Mouse (Mus musculus) liver, embryonic 11.5 days (tissue): ENCODE measurements around the gene Ntng2. TPM values are rescaled to one million over a fixed set of nuclear protein-coding genes. Genes with fewer than 3 reads are reported as not detected.

ENCODE experiments used
- ATAC-seq: fragments of 200-750 bp; cut with Nextera tagmentation; replicated peaks from 2 replicates; pipeline ENCODE4 v1.8.0; 2017; ENCODE audit warnings: moderate number of reproducible peaks, mild to moderate bottlenecking, moderate TSS enrichment, moderate library complexity; ENCODE audit not compliant: low FRiP score
- DNase-seq: peaks from one replicate; pipeline ENCODE4 v3.0.0-alpha.2; 2017; ENCODE audit warnings: low spot score
- H3K27ac ChIP-seq: fragments of 300-500 bp; sonication (generic); 2 replicates; pipeline ENCODE4 v1.5.1; 2014; ENCODE audit warnings: mild to moderate bottlenecking, low read depth, low read length, control low read depth
- H3K27me3 ChIP-seq: fragments of 300-500 bp; sonication (generic); replicated peaks from 2 replicates; pipeline ENCODE4 v1.6.1; 2014; ENCODE audit warnings: low read length, mixed read lengths; ENCODE audit not compliant: control insufficient read depth, insufficient read depth
- H3K36me3 ChIP-seq: fragments of 300-500 bp; sonication (generic); 2 replicates; pipeline ENCODE4 v1.6.1; 2014; ENCODE audit warnings: mild to moderate bottlenecking, low read length, moderate library complexity, mixed read lengths; ENCODE audit not compliant: control insufficient read depth, insufficient read depth
- H3K4me1 ChIP-seq: fragments of 300-500 bp; sonication (generic); replicated peaks from 2 replicates; pipeline ENCODE4 v1.6.1; 2014; ENCODE audit warnings: low read length, mixed read lengths; ENCODE audit not compliant: control insufficient read depth, insufficient read depth
- H3K4me2 ChIP-seq: fragments of 300-500 bp; sonication (generic); 2 replicates; pipeline ENCODE4 v1.6.1; 2014; ENCODE audit warnings: mild to moderate bottlenecking, control low read depth, moderate library complexity
- H3K4me3 ChIP-seq: fragments of 300-500 bp; sonication (generic); 2 replicates; pipeline ENCODE4 v1.5.1; 2014; ENCODE audit warnings: low read depth, low read length, control low read depth
- H3K9ac ChIP-seq: fragments of 300-500 bp; sonication (generic); 2 replicates; pipeline ENCODE4 v1.6.1; 2014; ENCODE audit warnings: low read depth, low read length, control low read depth
- H3K9me3 ChIP-seq: fragments of 300-500 bp; sonication (generic); 2 replicates; pipeline ENCODE4 v1.6.1; 2016; ENCODE audit warnings: low read length, inconsistent platforms, mixed read lengths; ENCODE audit not compliant: control insufficient read depth
- WGBS: fragments of 180-500 bp; shearing (Covaris S2); extraction: QIAGEN DNeasy Blood & Tissue Kit; methylation state at CpG from one replicate; pipeline ENCODE4 v1.1.7; 2014; 5-methylcytosine and 5-hydroxymethylcytosine counted together
- polyA plus RNA-seq: library from polyadenylated mRNA; unstranded; fragments of >200 nt; fragmentation: Nextera tagmentation; extraction: Ambion mirVana; gene quantifications from 2 replicates; pipeline ENCODE4 v1.2.1, GENCODE M21; 2014

Gene Ntng2
- polyA plus RNA-seq, 1 experiment from 2014 or later = not detected

- H3K27ac ChIP-seq = no peak overlapping the region
- no peak for DNase-seq
- peaks cover 63% of the 10 kb centered on the region for H3K27me3 ChIP-seq
- H3K4me1 ChIP-seq = peaks cover 5% of the 10 kb centered on the region; the same call in 1 of the 2 replicates
- no peak overlapping the region for H3K4me3 ChIP-seq
- H3K9me3 ChIP-seq = no peaks in the 10 kb centered on the region
- H3K9ac ChIP-seq = no peak overlapping the region
- no peak overlapping the region for H3K4me2 ChIP-seq
- no peak for ATAC-seq
- no peaks in the 10 kb centered on the region for H3K36me3 ChIP-seq
- WGBS = 56% methylated on average over 7 of the region's 7 CpGs
These were observed 5.9 kb downstream of the Ntng2 start for GRCm38 (mm10) chr2:29246891-29247290.

- H3K27ac ChIP-seq = no peak overlapping the region
- H3K4me3 ChIP-seq = no peak overlapping the region
- peaks cover 3% of the 10 kb centered on the region; the same call in 1 of the 2 replicates for H3K4me1 ChIP-seq
- 92% methylated on average over 3 of the region's 3 CpGs for WGBS
- DNase-seq (no peak), ATAC-seq (no peak)
- no peaks in the 10 kb centered on the region for H3K36me3 ChIP-seq
- no peak overlapping the region for H3K4me2 ChIP-seq
- no peaks in the 10 kb centered on the region for H3K9me3 ChIP-seq
- peaks cover 61% of the 10 kb centered on the region for H3K27me3 ChIP-seq
- H3K9ac ChIP-seq = no peak overlapping the region
These were observed 6.5 kb downstream of the Ntng2 start for GRCm38 (mm10) chr2:29246275-29246674.

GRCm38 (mm10) chr2:29245341-29245779 is 7.4 kb downstream of the Ntng2 start:
- H3K9me3 ChIP-seq = no peaks in the 10 kb centered on the region
- peaks cover 53% of the 10 kb centered on the region for H3K27me3 ChIP-seq
- H3K27ac ChIP-seq = no peak overlapping the region
- no peak overlapping the region for H3K4me3 ChIP-seq
- ATAC-seq (no peak), DNase-seq (no peak)
- H3K4me2 ChIP-seq = no peak overlapping the region
- no peak overlapping the region for H3K9ac ChIP-seq
- no peaks in the 10 kb centered on the region; the same call in 1 of the 2 replicates for H3K4me1 ChIP-seq
- no peaks in the 10 kb centered on the region for H3K36me3 ChIP-seq
- 24% methylated on average over 10 of the region's 10 CpGs for WGBS

GRCm38 (mm10) chr2:29239329-29239728 is 13.5 kb downstream of the Ntng2 start:
- Histone ChIP-seq H3K4me2 (no peak overlapping the region), H3K27me3 (peaks cover 14% of the 10 kb centered on the region), H3K36me3 (no peaks in the 10 kb centered on the region), H3K27ac (no peak overlapping the region), H3K4me3 (no peak overlapping the region), H3K9me3 (no peaks in the 10 kb centered on the region), H3K4me1 (no peaks in the 10 kb centered on the region), H3K9ac (no peak overlapping the region)
- DNase-seq (no peak), ATAC-seq (no peak)
- 64% methylated on average over 17 of the region's 17 CpGs for WGBS

GRCm38 (mm10) chr2:29237623-29238022 is 15.2 kb downstream of the Ntng2 start:
- Histone ChIP-seq H3K4me3 (no peak overlapping the region), H3K4me1 (no peaks in the 10 kb centered on the region), H3K9ac (no peak overlapping the region), H3K27ac (no peak overlapping the region), H3K36me3 (no peaks in the 10 kb centered on the region), H3K4me2 (no peak overlapping the region), H3K9me3 (no peaks in the 10 kb centered on the region), H3K27me3 (peaks cover 14% of the 10 kb centered on the region)
- DNase-seq (peak; percentile 50), ATAC-seq (no peak)
- 21% methylated on average over 4 of the region's 4 CpGs for WGBS

GRCm38 (mm10) chr2:29235811-29236210 is 17.0 kb downstream of the Ntng2 start:
- Histone ChIP-seq H3K27ac (no peak overlapping the region), H3K4me1 (no peaks in the 10 kb centered on the region), H3K4me3 (no peak overlapping the region), H3K36me3 (no peaks in the 10 kb centered on the region), H3K27me3 (peaks cover 9% of the 10 kb centered on the region; the same call in 1 of the 2 replicates), H3K9ac (no peak overlapping the region), H3K9me3 (no peaks in the 10 kb centered on the region), H3K4me2 (no peak overlapping the region)
- ATAC-seq (no peak), DNase-seq (no peak)
- WGBS = 78% methylated on average over 7 of the region's 7 CpGs

- no peak for DNase-seq
- Histone ChIP-seq H3K27me3 (peaks cover 9% of the 10 kb centered on the region; the same call in 1 of the 2 replicates), H3K9me3 (no peaks in the 10 kb centered on the region), H3K27ac (no peak overlapping the region), H3K36me3 (no peaks in the 10 kb centered on the region), H3K4me3 (no peak overlapping the region), H3K4me1 (no peaks in the 10 kb centered on the region), H3K4me2 (no peak overlapping the region), H3K9ac (no peak overlapping the region)
- no peak for ATAC-seq
- 68% methylated on average over 3 of the region's 3 CpGs for WGBS
These were observed 17.8 kb downstream of the Ntng2 start for GRCm38 (mm10) chr2:29235026-29235425.

- WGBS = 64% methylated on average over 4 of the region's 4 CpGs
- H3K27me3 ChIP-seq = peaks cover 5% of the 10 kb centered on the region; the same call in 1 of the 2 replicates
- no peak overlapping the region for H3K4me2 ChIP-seq
These were observed 18.8 kb downstream of the Ntng2 start for GRCm38 (mm10) chr2:29234002-29234401.

GRCm38 (mm10) chr2:29230191-29230835 is 22.5 kb downstream of the Ntng2 start:
- no peak for DNase-seq
- H3K4me3 ChIP-seq = no peak overlapping the region
- H3K4me2 ChIP-seq = no peak overlapping the region
- no peaks in the 10 kb centered on the region for H3K4me1 ChIP-seq
- WGBS = 67% methylated on average over 9 of the region's 9 CpGs
- H3K27ac ChIP-seq = no peak overlapping the region
- no peaks in the 10 kb centered on the region for H3K9me3 ChIP-seq
- H3K36me3 ChIP-seq = no peaks in the 10 kb centered on the region
- no peak overlapping the region for H3K9ac ChIP-seq
- no peak for ATAC-seq
- H3K27me3 ChIP-seq = no peaks in the 10 kb centered on the region

More at GRCm38 (mm10) chr2:29234002-29234401, 18.8 kb downstream of the Ntng2 start:
- Histone ChIP-seq H3K9me3 (no peaks in the 10 kb centered on the region), H3K4me3 (no peak overlapping the region), H3K36me3 (no peaks in the 10 kb centered on the region), H3K4me1 (no peaks in the 10 kb centered on the region), H3K9ac (no peak overlapping the region), H3K27ac (no peak overlapping the region)
- DNase-seq (no peak), ATAC-seq (no peak)
